Mouse (Mus musculus) thymus, postnatal 36 days (tissue): ENCODE results near the gene Ebi3.
"Not testable (repeated sequence)": the region's sequence is repeated elsewhere in the genome, so short reads cannot be mapped to it uniquely, and the experiment has no call there.

Source experiments
- DNase-seq, 2 experiments: peaks; one replicate each; pipeline ENCODE4 v3.0.0; 2022; ENCODE audit warnings: mixed read lengths in 2 of 2

Ebi3 gene

GRCm38 (mm10) chr17:55952447-55953027 is at the start of gene Ebi3:
TSS of gene Ebi3 (plus strand) at chr17:55952640.
- DNase-seq = no peak

GRCm38 (mm10) chr17:55903087-55903486 is 49.4 kb upstream of the Ebi3 start:
- no peak for DNase-seq

- DNase-seq = no peak
These were observed 48.8 kb upstream of the Ebi3 start for GRCm38 (mm10) chr17:55903687-55904086.

- DNase-seq = no peak
These were observed 48.3 kb upstream of the Ebi3 start for GRCm38 (mm10) chr17:55904131-55904530.

GRCm38 (mm10) chr17:55906669-55907068 is 45.8 kb upstream of the Ebi3 start:
- DNase-seq = no peak

GRCm38 (mm10) chr17:55931553-55932502 is 20.6 kb upstream of the Ebi3 start:
- DNase-seq = peak; percentile 62 to 74

GRCm38 (mm10) chr17:55932635-55933034 is 19.8 kb upstream of the Ebi3 start:
- no peak for DNase-seq

GRCm38 (mm10) chr17:55933191-55933590 is 19.2 kb upstream of the Ebi3 start:
- DNase-seq = no peak

- not testable (repeated sequence) for DNase-seq
These were observed 8.0 kb upstream of the Ebi3 start for GRCm38 (mm10) chr17:55944387-55944865.

- peak; percentile 76 to 82 for DNase-seq
These were observed 7.4 kb upstream of the Ebi3 start for GRCm38 (mm10) chr17:55944866-55945682.

- DNase-seq = no peak
These were observed 6.7 kb upstream of the Ebi3 start for GRCm38 (mm10) chr17:55945696-55946095.

GRCm38 (mm10) chr17:55948647-55949046 is 3.8 kb upstream of the Ebi3 start:
- no peak for DNase-seq

GRCm38 (mm10) chr17:55949400-55949799 is 3.0 kb upstream of the Ebi3 start, which contains the start of gene Zfp119b:
TSS of gene Zfp119b (minus strand) at chr17:55949500.
- no peak for DNase-seq

- DNase-seq = no peak
These were observed 1.8 kb upstream of the Ebi3 start for GRCm38 (mm10) chr17:55950601-55951000.

GRCm38 (mm10) chr17:55952041-55952440 is 399 bp upstream of the Ebi3 start:
- no peak for DNase-seq

GRCm38 (mm10) chr17:55953751-55954150 is 1.3 kb downstream of the Ebi3 start:
- DNase-seq = no peak

GRCm38 (mm10) chr17:55954229-55954628 is 1.8 kb downstream of the Ebi3 start:
- DNase-seq = no peak

GRCm38 (mm10) chr17:55956129-55956528 is 3.7 kb downstream of the Ebi3 start:
- peak; percentile 37 to 52 for DNase-seq

GRCm38 (mm10) chr17:55956591-55956990 is 4.2 kb downstream of the Ebi3 start:
- DNase-seq = no peak

GRCm38 (mm10) chr17:55957168-55957567 is 4.7 kb downstream of the Ebi3 start:
- DNase-seq = peak; percentile 59 to 64

- DNase-seq = no peak
These were observed 5.5 kb downstream of the Ebi3 start for GRCm38 (mm10) chr17:55957726-55958583.

GRCm38 (mm10) chr17:55958584-55958886 is 6.1 kb downstream of the Ebi3 start:
- no peak for DNase-seq
